Mouse (Mus musculus) stomach, embryonic 16.5 days (tissue): Measurements from ENCODE around the gene Cabp2. TPM values are rescaled to one million over a fixed set of nuclear protein-coding genes. Genes with fewer than 3 reads are reported as not detected.

Experiments used
- ATAC-seq: fragments of 200-750 bp; cut with Nextera tagmentation; 2 replicates; pipeline ENCODE4 v1.8.0; 2017; ENCODE audit warnings: moderate number of reproducible peaks, moderate TSS enrichment; ENCODE audit not compliant: insufficient read depth, low FRiP score
- H3K27ac ChIP-seq: fragments of 300-500 bp; sonication (generic); 2 replicates; pipeline ENCODE4 v1.5.1; 2014; ENCODE audit warnings: low read length
- H3K27me3 ChIP-seq: fragments of 300-500 bp; sonication (generic); 2 replicates; pipeline ENCODE4 v1.6.1; 2014; ENCODE audit warnings: low read length, control low read depth, mixed read lengths; ENCODE audit not compliant: control insufficient read depth, insufficient read depth
- H3K36me3 ChIP-seq: fragments of 300-500 bp; sonication (generic); 2 replicates; pipeline ENCODE4 v1.6.1; 2014; ENCODE audit warnings: low read length; ENCODE audit not compliant: control insufficient read depth, insufficient read depth
- H3K4me1 ChIP-seq: fragments of 300-500 bp; sonication (generic); 2 replicates; pipeline ENCODE4 v1.6.1; 2014; ENCODE audit warnings: low read length, control low read depth, mixed read lengths; ENCODE audit not compliant: control insufficient read depth, insufficient read depth
- H3K4me2 ChIP-seq: fragments of 300-500 bp; sonication (generic); 2 replicates; pipeline ENCODE4 v1.6.1; 2014; ENCODE audit warnings: low read depth, low read length, mixed read lengths
- H3K4me3 ChIP-seq: fragments of 300-500 bp; sonication (generic); replicated peaks from 2 replicates; pipeline ENCODE4 v1.5.1; 2014; ENCODE audit warnings: mild to moderate bottlenecking, low read length
- H3K9ac ChIP-seq: fragments of 300-500 bp; sonication (generic); 2 replicates; pipeline ENCODE4 v1.6.1; 2014; ENCODE audit warnings: low read length
- H3K9me3 ChIP-seq: fragments of 300-500 bp; sonication (generic); replicated peaks from 2 replicates; pipeline ENCODE4 v1.6.1; 2016; ENCODE audit warnings: low read length, control low read depth; ENCODE audit not compliant: control insufficient read depth
- WGBS: fragments of 180-500 bp; shearing (Covaris S2); extraction: QIAGEN DNeasy Blood & Tissue Kit; methylation state at CpG from one replicate; pipeline ENCODE4 v1.1.7; 2014; 5-methylcytosine and 5-hydroxymethylcytosine counted together
- polyA plus RNA-seq: library from polyadenylated mRNA; unstranded; fragments of >200 nt; fragmentation: Nextera tagmentation; extraction: Ambion mirVana; gene quantifications from 2 replicates; pipeline ENCODE4 v1.2.1, GENCODE M21; 2015

The Cabp2 gene
- polyA plus RNA-seq, 1 experiment from 2014 or later: 2.9 TPM

GRCm38 (mm10) chr19:4108535-4108934 lies 27.2 kb downstream of the Cabp2 start:
- Histone ChIP-seq H3K4me2 (no peak overlapping the region), H3K4me3 (no peak overlapping the region), H3K9ac (no peak overlapping the region), H3K4me1 (no peaks in the 10 kb centered on the region; the same call in 1 of the 2 replicates), H3K9me3 (no peaks in the 10 kb centered on the region), H3K36me3 (no peaks in the 10 kb centered on the region), H3K27me3 (no peaks in the 10 kb centered on the region), H3K27ac (no peak overlapping the region)
- ATAC-seq: no peak
- WGBS: 84% methylated on average over 9 of the region's 9 CpGs

GRCm38 (mm10) chr19:4112063-4112960 lies 30.9 kb downstream of the Cabp2 start:
- Histone ChIP-seq H3K4me3 (no peak overlapping the region), H3K36me3 (peaks cover 11% of the 10 kb centered on the region), H3K27ac (no peak overlapping the region), H3K4me1 (no peaks in the 10 kb centered on the region; the same call in 1 of the 2 replicates), H3K9ac (no peak overlapping the region), H3K9me3 (no peaks in the 10 kb centered on the region), H3K27me3 (no peaks in the 10 kb centered on the region), H3K4me2 (no peak overlapping the region)
- 89% methylated on average over 26 of the region's 26 CpGs for WGBS
- ATAC-seq: no peak

- no peaks in the 10 kb centered on the region; the same call in 1 of the 2 replicates for H3K4me1 ChIP-seq
- no peaks in the 10 kb centered on the region for H3K27me3 ChIP-seq
- H3K4me3 ChIP-seq: no peak overlapping the region
- H3K36me3 ChIP-seq: peaks cover 11% of the 10 kb centered on the region
- peak; percentile 34; the same call in 1 of the 2 replicates for ATAC-seq
- H3K9ac ChIP-seq: peak overlapping the region; percentile 33; the same call in 1 of the 2 replicates
- no peak overlapping the region for H3K4me2 ChIP-seq
- H3K27ac ChIP-seq: peak overlapping the region; percentile 31; the same call in 1 of the 2 replicates
- WGBS: 66% methylated on average over 13 of the region's 13 CpGs
- H3K9me3 ChIP-seq: no peaks in the 10 kb centered on the region
Observed at GRCm38 (mm10) chr19:4113186-4113805, 31.9 kb downstream of the Cabp2 start.

GRCm38 (mm10) chr19:4113806-4114230 lies 32.4 kb downstream of the Cabp2 start:
- Histone ChIP-seq H3K27ac (peak overlapping the region; percentile 31; the same call in 1 of the 2 replicates), H3K4me2 (no peak overlapping the region), H3K36me3 (peaks cover 11% of the 10 kb centered on the region), H3K9ac (peak overlapping the region; percentile 33), H3K27me3 (no peaks in the 10 kb centered on the region), H3K9me3 (no peaks in the 10 kb centered on the region), H3K4me1 (no peaks in the 10 kb centered on the region; the same call in 1 of the 2 replicates), H3K4me3 (no peak overlapping the region)
- 36% methylated on average over 5 of the region's 5 CpGs for WGBS
- ATAC-seq: 0 out of 2 replicates have a peak, but pooled peaks have one; percentile 14

- Histone ChIP-seq H3K4me3 (no peak overlapping the region), H3K9me3 (no peaks in the 10 kb centered on the region), H3K4me1 (no peaks in the 10 kb centered on the region; the same call in 1 of the 2 replicates), H3K36me3 (peaks cover 11% of the 10 kb centered on the region), H3K27ac (no peak overlapping the region), H3K9ac (no peak overlapping the region), H3K27me3 (no peaks in the 10 kb centered on the region), H3K4me2 (no peak overlapping the region)
- WGBS: 87% methylated on average over 10 of the region's 10 CpGs
- no peak for ATAC-seq
Observed at GRCm38 (mm10) chr19:4114551-4114950, 33.2 kb downstream of the Cabp2 start.

- no peak for ATAC-seq
- Histone ChIP-seq H3K4me2 (no peak overlapping the region), H3K36me3 (peaks cover 11% of the 10 kb centered on the region), H3K4me1 (no peaks in the 10 kb centered on the region; the same call in 1 of the 2 replicates), H3K4me3 (no peak overlapping the region), H3K9ac (no peak overlapping the region), H3K27me3 (no peaks in the 10 kb centered on the region), H3K27ac (no peak overlapping the region), H3K9me3 (no peaks in the 10 kb centered on the region)
- WGBS: 93% methylated on average over 10 of the region's 10 CpGs
Observed at GRCm38 (mm10) chr19:4115144-4115543, 33.8 kb downstream of the Cabp2 start.

GRCm38 (mm10) chr19:4115816-4116215 lies 34.4 kb downstream of the Cabp2 start:
- no peak overlapping the region for H3K9ac ChIP-seq
- no peak overlapping the region for H3K4me2 ChIP-seq
- H3K9me3 ChIP-seq: no peaks in the 10 kb centered on the region
- WGBS: 84% methylated on average over 11 of the region's 11 CpGs
- H3K27ac ChIP-seq: no peak overlapping the region
- no peaks in the 10 kb centered on the region for H3K27me3 ChIP-seq
- no peak for ATAC-seq
- peaks cover 6% of the 10 kb centered on the region; the same call in 1 of the 2 replicates for H3K4me1 ChIP-seq
- H3K36me3 ChIP-seq: peaks cover 11% of the 10 kb centered on the region
- H3K4me3 ChIP-seq: no peak overlapping the region

GRCm38 (mm10) chr19:4117006-4117405 lies 35.6 kb downstream of the Cabp2 start:
- Histone ChIP-seq H3K36me3 (peaks cover 11% of the 10 kb centered on the region), H3K4me2 (no peak overlapping the region), H3K9ac (no peak overlapping the region), H3K9me3 (no peaks in the 10 kb centered on the region), H3K4me3 (no peak overlapping the region), H3K27ac (no peak overlapping the region), H3K4me1 (peaks cover 8% of the 10 kb centered on the region; the same call in 1 of the 2 replicates), H3K27me3 (no peaks in the 10 kb centered on the region)
- ATAC-seq: no peak
- 96% methylated on average over 7 of the region's 7 CpGs for WGBS

- no peaks in the 10 kb centered on the region for H3K9me3 ChIP-seq
- 92% methylated on average over 2 of the region's 2 CpGs for WGBS
- H3K4me1 ChIP-seq: peaks cover 8% of the 10 kb centered on the region; the same call in 1 of the 2 replicates
- H3K27me3 ChIP-seq: no peaks in the 10 kb centered on the region
- no peak overlapping the region for H3K4me2 ChIP-seq
- H3K4me3 ChIP-seq: no peak overlapping the region
- H3K36me3 ChIP-seq: peaks cover 11% of the 10 kb centered on the region
- ATAC-seq: no peak
- no peak overlapping the region for H3K9ac ChIP-seq
- H3K27ac ChIP-seq: no peak overlapping the region
Observed at GRCm38 (mm10) chr19:4118350-4118749, 37.0 kb downstream of the Cabp2 start.
